Mouse (Mus musculus) layer of hippocampus, adult 2 months (tissue): ENCODE measurements around the gene Prkab2. TPM values are rescaled to one million over a fixed set of nuclear protein-coding genes. Genes with fewer than 3 reads are reported as not detected.

Experiments
- DNase-seq, 2 experiments: peaks; one replicate each; pipeline ENCODE4 v3.0.0; 2022; ENCODE audit warnings: low spot score in 2 of 2
- H3K27ac ChIP-seq: fragments of 200-600 bp; 2 replicates; pipeline ENCODE4 v1.8.1; 2022
- H3K4me3 ChIP-seq: fragments of 200-600 bp; 2 replicates; pipeline ENCODE4 v1.8.1; 2022; ENCODE audit warnings: mild to moderate bottlenecking
- CTCF ChIP-seq: fragments of 200-600 bp; conservative IDR thresholded peaks from 2 replicates; pipeline ENCODE4 v1.8.1; 2022; ENCODE audit warnings: antibody characterized with exemption, mild to moderate bottlenecking, moderate library complexity
- total RNA-seq, 2 experiments: library from RNA; stranded (reverse); gene quantifications; 2 replicates each; pipeline ENCODE4 v1.2.3; 2021

Gene Prkab2
- total RNA-seq, 2 experiments from 2014 or later: 34.3 to 34.7 TPM

GRCm38 (mm10) chr3:97682576-97682975 is 24.6 kb downstream of the Prkab2 start:
- no peak for TF ChIP-seq CTCF
- no peak for DNase-seq
- Histone ChIP-seq H3K27ac (no peak overlapping the region), H3K4me3 (no peak overlapping the region)

DNA sequence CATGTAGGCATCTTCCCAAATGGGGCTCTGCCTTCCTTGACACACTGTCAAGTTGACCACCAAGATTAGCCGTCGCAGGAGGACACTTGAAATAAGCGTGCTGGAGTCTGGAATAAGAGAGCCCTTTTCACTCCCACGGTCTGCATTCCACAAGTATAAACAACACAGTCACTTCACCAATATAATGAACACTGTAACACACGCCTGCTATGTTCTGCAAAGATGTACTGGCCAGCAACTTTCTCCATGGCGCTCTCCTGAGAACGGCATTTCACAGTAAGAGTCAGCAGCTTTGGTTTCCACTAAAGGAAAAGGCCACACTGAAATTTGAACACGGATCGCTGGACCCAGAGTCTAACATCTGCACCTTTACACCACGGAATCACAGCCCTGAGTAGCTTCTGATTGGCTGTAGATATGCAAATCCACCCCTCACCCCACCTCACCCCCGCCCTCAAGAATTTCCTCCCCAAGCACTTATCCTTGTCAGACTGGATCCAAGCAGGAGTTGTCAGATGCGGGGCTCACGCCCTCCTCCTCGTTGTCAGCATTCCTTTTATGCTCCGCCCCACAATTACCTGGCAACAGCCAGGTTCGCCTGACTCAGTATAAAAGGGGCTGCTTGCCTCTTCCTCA is 25.7 kb downstream of the Prkab2 start:
- no peak for DNase-seq
- Histone ChIP-seq H3K4me3 (no peak overlapping the region), H3K27ac (no peak overlapping the region)
- no peak for TF ChIP-seq CTCF

DNA sequence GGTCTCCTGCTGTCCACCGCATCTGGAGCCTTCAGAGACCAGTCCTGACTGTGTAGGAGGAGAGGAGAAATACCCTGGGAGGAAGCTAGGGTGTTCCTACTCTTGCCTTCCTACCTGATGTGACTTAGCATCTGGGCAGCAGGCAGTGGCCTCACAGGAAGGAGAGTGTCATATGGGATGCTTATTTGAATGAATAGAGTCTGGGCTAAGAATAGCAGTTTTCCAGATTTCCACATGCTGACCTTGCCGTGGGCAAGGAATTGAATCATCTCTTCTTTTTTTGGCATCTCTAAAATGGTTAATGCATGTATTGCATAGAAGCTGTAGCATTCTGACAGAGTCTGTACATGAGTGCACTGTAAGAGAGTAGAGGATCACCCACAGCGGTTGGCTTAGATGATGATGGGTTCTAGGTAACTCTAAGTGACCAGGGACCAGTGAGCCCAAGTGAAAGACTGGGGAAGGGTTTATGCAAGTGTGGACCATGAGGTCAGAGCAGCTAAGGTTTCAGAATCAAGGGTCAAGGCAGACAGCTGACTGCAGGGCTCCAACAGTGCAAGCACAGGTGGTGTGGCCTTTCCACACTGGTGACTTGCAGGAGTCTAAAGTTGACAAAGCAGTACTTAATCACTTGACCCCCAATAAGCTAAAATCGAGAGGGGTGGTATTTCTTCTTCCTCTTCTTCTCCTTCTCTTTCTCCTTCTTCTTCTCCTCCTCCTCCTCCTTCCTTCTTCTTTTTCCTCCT is 28.6 kb downstream of the Prkab2 start:
- no peak overlapping the region for H3K4me3 ChIP-seq
- no peak overlapping the region for H3K27ac ChIP-seq
- no peak for TF ChIP-seq CTCF
- DNase-seq: no peak

DNA sequence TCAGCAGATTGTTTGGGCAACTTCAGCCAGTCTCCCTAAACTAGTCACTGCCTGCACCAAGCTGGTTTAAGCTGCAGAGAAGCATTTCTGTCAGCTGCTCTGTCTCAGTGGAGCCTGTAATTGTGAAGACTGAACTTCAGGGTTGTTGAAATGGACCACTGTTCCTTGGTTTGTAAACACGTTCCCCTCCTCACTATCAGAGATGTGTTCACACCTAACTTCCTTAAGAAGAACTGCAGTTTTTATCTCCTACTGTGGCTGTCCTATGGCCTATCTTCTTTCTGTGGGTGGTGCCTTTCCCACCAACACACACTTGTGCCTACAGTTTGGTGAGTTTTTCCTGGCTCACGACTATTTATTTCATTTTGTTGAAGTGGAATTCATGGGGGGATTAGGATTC is 31.3 kb downstream of the Prkab2 start:
- TF ChIP-seq CTCF: no peak
- no peak overlapping the region for H3K27ac ChIP-seq
- no peak for DNase-seq

GRCm38 (mm10) chr3:97690590-97690989 is 32.6 kb downstream of the Prkab2 start:
- DNase-seq: no peak
- Histone ChIP-seq H3K27ac (peak overlapping the region; percentile 46; the same call in 1 of the 2 replicates), H3K4me3 (no peak overlapping the region)
- no peak for TF ChIP-seq CTCF

More for the DNA sequence above, 31.3 kb downstream of the Prkab2 start:
- no peak overlapping the region for H3K4me3 ChIP-seq

GRCm38 (mm10) chr3:97691443-97692017 is 33.5 kb downstream of the Prkab2 start:
- Histone ChIP-seq H3K4me3 (no peak overlapping the region), H3K27ac (peak overlapping the region; percentile 46; the same call in 1 of the 2 replicates)
- no peak for TF ChIP-seq CTCF
- no peak for DNase-seq

DNA sequence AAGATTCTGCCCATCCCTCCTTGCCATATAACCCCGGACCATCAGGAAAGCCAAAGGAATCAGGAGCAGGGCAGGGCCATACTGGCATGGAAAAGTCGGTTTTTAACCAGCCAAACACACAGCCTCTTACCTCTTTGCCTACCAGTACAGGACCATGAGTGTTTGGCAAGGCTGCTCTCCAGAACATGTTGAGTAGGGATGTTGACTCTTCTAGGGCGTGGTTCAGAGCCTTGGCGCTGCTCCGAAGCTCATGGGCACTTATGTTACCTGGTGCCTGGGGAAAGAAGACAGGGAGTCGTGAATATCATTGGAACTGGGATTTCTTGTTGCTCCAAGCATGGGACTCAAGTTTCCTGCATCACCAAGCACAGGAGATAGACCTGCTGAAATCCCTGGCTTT is 35.8 kb downstream of the Prkab2 start:
- no peak for DNase-seq
- TF ChIP-seq CTCF: no peak
- no peak overlapping the region for H3K27ac ChIP-seq
- H3K4me3 ChIP-seq: no peak overlapping the region

DNA sequence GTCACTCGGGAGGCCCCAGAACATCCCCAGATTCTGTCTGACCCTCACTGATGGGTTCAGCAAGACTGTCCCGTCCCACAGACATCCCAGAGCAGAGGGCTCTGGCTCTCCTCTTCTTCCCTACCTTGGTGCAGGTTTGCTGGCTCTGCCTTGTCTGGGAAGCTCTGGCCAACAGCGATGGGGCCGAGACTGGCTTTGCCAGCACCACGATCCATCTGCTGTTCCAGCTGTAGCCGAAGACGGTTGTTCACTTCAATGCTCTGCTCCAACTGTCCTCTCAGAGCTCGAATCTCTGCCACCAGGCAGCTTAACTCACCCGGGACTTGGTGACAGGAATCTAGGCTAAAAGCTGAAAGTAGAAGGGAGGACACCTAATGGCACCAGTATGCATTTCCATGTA is 38.9 kb downstream of the Prkab2 start:
- Histone ChIP-seq H3K4me3 (no peak overlapping the region), H3K27ac (no peak overlapping the region)
- no peak for DNase-seq
- no peak for TF ChIP-seq CTCF

- H3K27ac ChIP-seq: no peak overlapping the region
- no peak for TF ChIP-seq CTCF
- DNase-seq: no peak
- H3K4me3 ChIP-seq: no peak overlapping the region
These were observed 39.3 kb downstream of the Prkab2 start for GRCm38 (mm10) chr3:97697291-97697690.

DNA sequence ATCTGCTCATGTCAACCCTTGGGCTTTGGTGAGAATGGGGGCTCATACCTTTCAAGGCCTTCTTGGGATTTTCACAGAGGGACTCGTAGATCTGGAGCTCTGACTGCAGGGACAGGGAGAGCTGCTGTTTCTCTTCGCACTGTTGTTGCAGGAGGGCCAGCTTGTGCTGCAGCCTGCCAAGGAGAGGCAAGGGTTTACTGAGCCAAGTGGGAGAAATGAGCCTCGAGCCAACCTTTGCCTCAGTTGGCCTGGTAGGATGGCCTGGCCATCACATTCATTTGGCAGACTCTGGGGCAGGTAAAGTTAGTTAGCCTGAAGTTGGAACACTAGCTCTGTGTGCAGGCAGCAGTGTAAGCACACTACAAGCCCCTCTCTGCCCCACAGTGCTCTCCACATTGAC is 41.1 kb downstream of the Prkab2 start:
- no peak overlapping the region for H3K4me3 ChIP-seq
- no peak overlapping the region for H3K27ac ChIP-seq
- no peak for DNase-seq
- no peak for TF ChIP-seq CTCF

DNA sequence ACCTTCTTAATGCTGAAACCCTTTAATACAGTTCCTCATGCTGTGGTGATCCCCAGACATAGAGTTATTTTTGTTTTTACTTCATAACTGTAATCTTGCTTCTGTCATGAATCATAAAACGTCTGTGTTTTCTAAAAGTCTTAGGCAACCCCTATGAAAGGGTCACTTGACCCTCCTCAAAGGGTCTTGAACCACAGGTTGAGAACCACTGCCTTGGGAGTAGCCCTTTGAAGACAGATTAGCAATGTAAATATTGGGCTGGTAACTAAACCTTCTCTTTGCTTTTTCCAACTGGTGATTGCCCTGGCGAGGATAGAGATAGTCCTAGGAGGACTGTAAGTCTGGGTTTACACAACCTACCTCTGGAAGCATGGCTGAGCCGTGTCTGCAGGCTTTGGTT is 43.2 kb downstream of the Prkab2 start:
- Histone ChIP-seq H3K27ac (no peak overlapping the region), H3K4me3 (no peak overlapping the region)
- TF ChIP-seq CTCF: no peak
- no peak for DNase-seq

- no peak for DNase-seq
- no peak overlapping the region for H3K4me3 ChIP-seq
- no peak for TF ChIP-seq CTCF
- no peak overlapping the region for H3K27ac ChIP-seq
These were observed 44.6 kb downstream of the Prkab2 start for GRCm38 (mm10) chr3:97702448-97703080.

DNA sequence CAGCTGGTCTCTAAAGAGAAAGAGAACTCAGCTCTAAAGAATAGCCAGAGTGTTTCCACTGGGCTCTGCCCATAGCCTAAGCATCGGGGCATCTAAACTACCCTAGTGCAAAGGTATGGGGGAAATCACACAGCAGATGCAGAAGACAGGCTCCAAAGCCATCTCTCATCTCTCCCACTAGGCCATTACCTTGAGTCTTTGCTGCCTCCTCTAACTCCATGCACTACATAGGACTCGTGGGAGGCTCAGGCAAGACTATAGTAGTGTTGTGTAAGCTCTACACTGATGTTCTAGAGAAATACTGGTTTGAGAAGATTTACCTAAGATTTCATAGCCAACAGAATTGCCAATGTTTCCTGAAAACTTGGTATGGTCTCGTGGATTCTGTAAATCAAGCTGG is 47.5 kb downstream of the Prkab2 start:
- DNase-seq: no peak
- Histone ChIP-seq H3K27ac (no peak overlapping the region), H3K4me3 (no peak overlapping the region)
- TF ChIP-seq CTCF: no peak

- Histone ChIP-seq H3K4me3 (no peak overlapping the region), H3K27ac (no peak overlapping the region)
- no peak for TF ChIP-seq CTCF
- DNase-seq: no peak
These were observed 48.6 kb downstream of the Prkab2 start for GRCm38 (mm10) chr3:97706561-97706960.
